Mouse (Mus musculus) neural tube, embryonic 13.5 days (tissue): ENCODE measurements at regions not wholly inside any gene's neighbourhood (a gene's known extent, or its start where the extent isn't known, plus 50 kb on each side); places are given as distances from the start of the nearest gene placed in this dataset.

Experiments used
- ATAC-seq: fragments of 200-750 bp; cut with Nextera tagmentation; 2 replicates; pipeline ENCODE4 v1.8.0; 2017; ENCODE audit warnings: low read depth, mild to moderate bottlenecking, moderate TSS enrichment, moderate library complexity
- H3K27ac ChIP-seq: fragments of 300-500 bp; sonication (generic); replicated peaks from 2 replicates; pipeline ENCODE4 v1.5.1; 2015; ENCODE audit warnings: moderate library complexity, mild to moderate bottlenecking, inconsistent platforms
- H3K27me3 ChIP-seq: fragments of 300-500 bp; sonication (generic); 2 replicates; pipeline ENCODE4 v1.6.1; 2015; ENCODE audit warnings: mild to moderate bottlenecking, inconsistent platforms
- H3K36me3 ChIP-seq: fragments of 300-500 bp; sonication (generic); 2 replicates; pipeline ENCODE4 v1.6.1; 2015; ENCODE audit warnings: mild to moderate bottlenecking, inconsistent platforms
- H3K4me1 ChIP-seq: fragments of 300-500 bp; sonication (generic); replicated peaks from 2 replicates; pipeline ENCODE4 v1.6.1; 2015; ENCODE audit warnings: inconsistent platforms
- H3K4me2 ChIP-seq: fragments of 300-500 bp; sonication (generic); 2 replicates; pipeline ENCODE4 v1.6.1; 2015; ENCODE audit warnings: inconsistent platforms, mild to moderate bottlenecking, moderate library complexity
- H3K4me3 ChIP-seq: fragments of 300-500 bp; sonication (generic); 2 replicates; pipeline ENCODE4 v1.5.1; 2015; ENCODE audit warnings: mild to moderate bottlenecking, inconsistent platforms
- H3K9ac ChIP-seq: fragments of 300-500 bp; sonication (generic); 2 replicates; pipeline ENCODE4 v1.6.1; 2015; ENCODE audit warnings: moderate library complexity, mild to moderate bottlenecking, inconsistent platforms
- H3K9me3 ChIP-seq: fragments of 300-500 bp; sonication (generic); 2 replicates; pipeline ENCODE4 v1.6.1; 2016; ENCODE audit warnings: inconsistent platforms
- WGBS: fragments of 180-500 bp; shearing (Covaris S2); methylation state at CpG from one replicate; pipeline ENCODE4 v1.1.7; 2015; 5-methylcytosine and 5-hydroxymethylcytosine counted together

GRCm38 (mm10) chr13:57246238-57246963 is 350.6 kb upstream of the Trpc7 start:
- Histone ChIP-seq H3K27me3 (no peaks in the 10 kb centered on the region), H3K4me1 (peaks cover 8% of the 10 kb centered on the region; the same call in 1 of the 2 replicates), H3K9ac (no peak overlapping the region), H3K27ac (no peak overlapping the region), H3K9me3 (no peaks in the 10 kb centered on the region), H3K4me2 (peak overlapping the region; percentile 12; the same call in 1 of the 2 replicates), H3K4me3 (no peak overlapping the region), H3K36me3 (no peaks in the 10 kb centered on the region)
- 0 out of 2 replicates have a peak, but pooled peaks have one; percentile 32 for ATAC-seq
- WGBS = 49% methylated on average over 18 of the region's 18 CpGs

- no peak overlapping the region for H3K4me3 ChIP-seq
- no peak overlapping the region for H3K9ac ChIP-seq
- peaks cover 17% of the 10 kb centered on the region for H3K4me1 ChIP-seq
- H3K27ac ChIP-seq = peak overlapping the region; percentile 3; the same call in 1 of the 2 replicates
- no peaks in the 10 kb centered on the region for H3K27me3 ChIP-seq
- no peak overlapping the region for H3K4me2 ChIP-seq
- H3K36me3 ChIP-seq = no peaks in the 10 kb centered on the region
- no peaks in the 10 kb centered on the region for H3K9me3 ChIP-seq
- WGBS = 17% methylated on average over 4 of the region's 4 CpGs
- peak; percentile 65 for ATAC-seq
Measured at GRCm38 (mm10) chr13:57236917-57237316, 341.1 kb upstream of the Trpc7 start.

- Histone ChIP-seq H3K4me3 (no peak overlapping the region), H3K4me1 (peaks cover 17% of the 10 kb centered on the region), H3K27ac (no peak overlapping the region), H3K4me2 (no peak overlapping the region), H3K36me3 (no peaks in the 10 kb centered on the region), H3K27me3 (no peaks in the 10 kb centered on the region), H3K9me3 (no peaks in the 10 kb centered on the region), H3K9ac (no peak overlapping the region)
- WGBS = 88% methylated on average over 5 of the region's 5 CpGs
- ATAC-seq = no peak
Measured at GRCm38 (mm10) chr13:57236211-57236610, 340.4 kb upstream of the Trpc7 start.

- no peak for ATAC-seq
- Histone ChIP-seq H3K4me3 (no peak overlapping the region), H3K4me2 (no peak overlapping the region), H3K36me3 (no peaks in the 10 kb centered on the region), H3K27ac (no peak overlapping the region), H3K9me3 (no peaks in the 10 kb centered on the region), H3K9ac (no peak overlapping the region), H3K4me1 (peaks cover 17% of the 10 kb centered on the region), H3K27me3 (no peaks in the 10 kb centered on the region)
- WGBS = 85% methylated on average over 5 of the region's 5 CpGs
Measured at GRCm38 (mm10) chr13:57232906-57233305, 337.1 kb upstream of the Trpc7 start.

GRCm38 (mm10) chr13:57231666-57232065 is 335.9 kb upstream of the Trpc7 start:
- Histone ChIP-seq H3K27ac (no peak overlapping the region), H3K4me3 (no peak overlapping the region), H3K9ac (no peak overlapping the region), H3K4me1 (peaks cover 7% of the 10 kb centered on the region), H3K9me3 (no peaks in the 10 kb centered on the region), H3K4me2 (no peak overlapping the region), H3K27me3 (no peaks in the 10 kb centered on the region), H3K36me3 (no peaks in the 10 kb centered on the region)
- ATAC-seq = no peak
- 84% methylated on average over 3 of the region's 3 CpGs for WGBS

GRCm38 (mm10) chr13:57230253-57230652 is 334.5 kb upstream of the Trpc7 start:
- WGBS = 59% methylated on average over 4 of the region's 4 CpGs
- Histone ChIP-seq H3K36me3 (no peaks in the 10 kb centered on the region), H3K9ac (no peak overlapping the region), H3K4me1 (no peaks in the 10 kb centered on the region), H3K9me3 (no peaks in the 10 kb centered on the region), H3K4me2 (no peak overlapping the region), H3K27ac (no peak overlapping the region), H3K27me3 (no peaks in the 10 kb centered on the region), H3K4me3 (no peak overlapping the region)
- no peak for ATAC-seq

- peaks cover 10% of the 10 kb centered on the region; the same call in 1 of the 2 replicates for H3K4me1 ChIP-seq
- no peak overlapping the region for H3K4me3 ChIP-seq
- no peak for ATAC-seq
- 77% methylated on average over 8 of the region's 8 CpGs for WGBS
- H3K27ac ChIP-seq = no peak overlapping the region
- no peaks in the 10 kb centered on the region for H3K9me3 ChIP-seq
- no peak overlapping the region for H3K4me2 ChIP-seq
- H3K36me3 ChIP-seq = no peaks in the 10 kb centered on the region
- H3K9ac ChIP-seq = no peak overlapping the region
- no peaks in the 10 kb centered on the region for H3K27me3 ChIP-seq
Measured at GRCm38 (mm10) chr13:57221092-57221491, 325.3 kb upstream of the Trpc7 start.

- ATAC-seq = no peak
- no peaks in the 10 kb centered on the region for H3K36me3 ChIP-seq
- no peak overlapping the region for H3K4me3 ChIP-seq
- no peaks in the 10 kb centered on the region; the same call in 1 of the 2 replicates for H3K27me3 ChIP-seq
- peaks cover 5% of the 10 kb centered on the region; the same call in 1 of the 2 replicates for H3K4me1 ChIP-seq
- 12% methylated on average over 7 of the region's 7 CpGs for WGBS
- no peak overlapping the region for H3K4me2 ChIP-seq
- no peak overlapping the region for H3K9ac ChIP-seq
- no peak overlapping the region for H3K27ac ChIP-seq
- H3K9me3 ChIP-seq = no peaks in the 10 kb centered on the region
Measured at GRCm38 (mm10) chr13:57216161-57216560, 320.4 kb upstream of the Trpc7 start.

GRCm38 (mm10) chr13:57212251-57212650 is 316.5 kb upstream of the Trpc7 start:
- H3K27me3 ChIP-seq = no peaks in the 10 kb centered on the region; the same call in 1 of the 2 replicates
- H3K36me3 ChIP-seq = no peaks in the 10 kb centered on the region
- 81% methylated on average over 1 of the region's 1 CpGs for WGBS
- H3K27ac ChIP-seq = no peak overlapping the region
- no peaks in the 10 kb centered on the region for H3K9me3 ChIP-seq
- H3K9ac ChIP-seq = no peak overlapping the region
- ATAC-seq = no peak
- no peak overlapping the region for H3K4me3 ChIP-seq
- H3K4me1 ChIP-seq = peaks cover 5% of the 10 kb centered on the region; the same call in 1 of the 2 replicates
- H3K4me2 ChIP-seq = no peak overlapping the region

GRCm38 (mm10) chr13:57191195-57191594 is 295.4 kb upstream of the Trpc7 start:
- Histone ChIP-seq H3K36me3 (no peaks in the 10 kb centered on the region), H3K4me1 (peaks cover 5% of the 10 kb centered on the region), H3K27ac (no peak overlapping the region), H3K9me3 (no peaks in the 10 kb centered on the region), H3K4me3 (no peak overlapping the region), H3K27me3 (no peaks in the 10 kb centered on the region), H3K4me2 (no peak overlapping the region), H3K9ac (no peak overlapping the region)
- ATAC-seq = no peak
- WGBS = 61% methylated on average over 3 of the region's 3 CpGs

GRCm38 (mm10) chr13:57189246-57189645 is 293.5 kb upstream of the Trpc7 start:
- no peak overlapping the region for H3K9ac ChIP-seq
- 12% methylated on average over 3 of the region's 3 CpGs for WGBS
- no peaks in the 10 kb centered on the region for H3K9me3 ChIP-seq
- no peak overlapping the region for H3K27ac ChIP-seq
- no peaks in the 10 kb centered on the region for H3K27me3 ChIP-seq
- no peak overlapping the region for H3K4me2 ChIP-seq
- H3K36me3 ChIP-seq = no peaks in the 10 kb centered on the region
- H3K4me1 ChIP-seq = peaks cover 5% of the 10 kb centered on the region
- no peak overlapping the region for H3K4me3 ChIP-seq
- no peak for ATAC-seq

- Histone ChIP-seq H3K9me3 (no peaks in the 10 kb centered on the region), H3K36me3 (no peaks in the 10 kb centered on the region), H3K4me2 (no peak overlapping the region), H3K9ac (no peak overlapping the region), H3K27ac (no peak overlapping the region), H3K27me3 (no peaks in the 10 kb centered on the region), H3K4me3 (no peak overlapping the region), H3K4me1 (peaks cover 5% of the 10 kb centered on the region)
- 83% methylated on average over 2 of the region's 2 CpGs for WGBS
- no peak for ATAC-seq
Measured at GRCm38 (mm10) chr13:57186168-57186567, 290.4 kb upstream of the Trpc7 start.

- Histone ChIP-seq H3K9me3 (no peaks in the 10 kb centered on the region), H3K36me3 (no peaks in the 10 kb centered on the region), H3K27ac (no peak overlapping the region), H3K4me1 (no peaks in the 10 kb centered on the region), H3K27me3 (no peaks in the 10 kb centered on the region), H3K9ac (no peak overlapping the region), H3K4me2 (no peak overlapping the region), H3K4me3 (no peak overlapping the region)
- 70% methylated on average over 3 of the region's 3 CpGs for WGBS
- ATAC-seq = no peak
Measured at GRCm38 (mm10) chr13:57170180-57170579, 274.4 kb upstream of the Trpc7 start.
